Mouse (Mus musculus) cerebellum, adult 2 months (tissue): Measurements from ENCODE around the gene Gbp2b.

Experiments used
- CTCF ChIP-seq: fragments of 200-500 bp; IDR thresholded peaks from 2 replicates; pipeline ENCODE4 v1.5.1; 2011; ENCODE audit warnings: low read depth, mild to moderate bottlenecking, control low read depth, low read length, moderate library complexity, borderline replicate concordance; ENCODE audit not compliant: insufficient read depth
- POLR2A ChIP-seq: fragments of 200-500 bp; IDR thresholded peaks from 2 replicates; pipeline ENCODE4 v1.6.1; 2011; ENCODE audit warnings: low read length, control low read depth, borderline replicate concordance; ENCODE audit not compliant: insufficient read depth

- TF ChIP-seq CTCF = no peak
- no peak for TF ChIP-seq POLR2A
Observed at GRCm38 (mm10) chr3:142664723-142665122, 70.1 kb downstream of the Gbp2b start.
